Mouse (Mus musculus): ENCODE results near the gene Ctr9. TPM values are rescaled to one million over a fixed set of nuclear protein-coding genes. Genes with fewer than 3 reads are reported as not detected.

Gene Ctr9
- 16.2 and 16.7 TPM in 2 replicates for polyA plus RNA-seq (2012; rRNA removed)

- Histone ChIP-seq H3K27me3 (ENCODE audit: control insufficient read depth, insufficient read depth, low read length) (no peaks in the 10 kb centered on the region), H3K27ac (ENCODE audit: control insufficient read depth, insufficient read depth, low read length) (peak within 1 kb of the TSS; percentile 33; the same call in 1 of the 2 replicates), H3K36me3 (ENCODE audit: control insufficient read depth, insufficient read depth, low read length) (no peaks in the 10 kb centered on the region), H3K4me1 (replicated peaks; ENCODE audit: control insufficient read depth, insufficient read depth, low read length) (peaks cover 4% of the 10 kb centered on the region), H3K4me3 (ENCODE audit: control insufficient read depth, insufficient read depth, low read length) (peak within 1 kb of the TSS; percentile 93)
- 8% methylated on average over 45 of the region's 45 CpGs for WGBS
- TF ChIP-seq CTCF (IDR thresholded peaks at IDR 0.05; ENCODE audit: borderline replicate concordance, control insufficient read depth, extremely low read depth, insufficient read depth, low read length, poor library complexity) (peak; percentile 57; the same call in 1 of the 2 replicates), POLR2A (IDR thresholded peaks at IDR 0.05; ENCODE audit: control insufficient read depth, extremely low read depth, insufficient read depth, low read length, poor library complexity) (peak; percentile 76)
- DNase-seq = peak; percentile 92
Measured at GRCm38 (mm10) chr7:111028281-111029045, at the start of gene Ctr9. TSS of gene Ctr9 (plus strand) at chr7:111028951.

GRCm38 (mm10) chr7:110981036-110981435 lies 47.7 kb upstream of the Ctr9 start:
- H3K4me3 ChIP-seq (ENCODE audit: control insufficient read depth, insufficient read depth, low read length) = no peak overlapping the region
- 50% methylated on average over 8 of the region's 8 CpGs for whole genome bisulfite sequencing
- H3K27me3 ChIP-seq (ENCODE audit: control insufficient read depth, insufficient read depth, low read length) = no peaks in the 10 kb centered on the region
- H3K4me1 ChIP-seq (replicated peaks; ENCODE audit: control insufficient read depth, insufficient read depth, low read length) = peaks cover 18% of the 10 kb centered on the region
- DNase-seq = no peak
- H3K36me3 ChIP-seq (ENCODE audit: control insufficient read depth, insufficient read depth, low read length) = no peaks in the 10 kb centered on the region
- peak overlapping the region; percentile 17; the same call in 1 of the 2 replicates for H3K27ac ChIP-seq (ENCODE audit: control insufficient read depth, insufficient read depth, low read length)
- TF ChIP-seq POLR2A (IDR thresholded peaks at IDR 0.05; ENCODE audit: control insufficient read depth, extremely low read depth, insufficient read depth, low read length, poor library complexity) (no peak), CTCF (IDR thresholded peaks at IDR 0.05; ENCODE audit: borderline replicate concordance, control insufficient read depth, extremely low read depth, insufficient read depth, low read length, poor library complexity) (no peak)

GRCm38 (mm10) chr7:110982053-110982705 lies 46.6 kb upstream of the Ctr9 start, which contains the start of gene Mrvi1:
TSS of gene Mrvi1 (minus strand) at chr7:110982461.
- Histone ChIP-seq H3K36me3 (ENCODE audit: control insufficient read depth, insufficient read depth, low read length) (no peaks in the 10 kb centered on the region), H3K27me3 (ENCODE audit: control insufficient read depth, insufficient read depth, low read length) (no peaks in the 10 kb centered on the region), H3K27ac (ENCODE audit: control insufficient read depth, insufficient read depth, low read length) (no peak within 1 kb of the TSS), H3K4me3 (ENCODE audit: control insufficient read depth, insufficient read depth, low read length) (no peak within 1 kb of the TSS), H3K4me1 (replicated peaks; ENCODE audit: control insufficient read depth, insufficient read depth, low read length) (peaks cover 14% of the 10 kb centered on the region)
- no peak for DNase-seq
- 85% methylated on average over 7 of the region's 7 CpGs for whole genome bisulfite sequencing
- no peak for TF ChIP-seq POLR2A (IDR thresholded peaks at IDR 0.05; ENCODE audit: control insufficient read depth, extremely low read depth, insufficient read depth, low read length, poor library complexity)

GRCm38 (mm10) chr7:110982764-110983163 lies 46.0 kb upstream of the Ctr9 start:
- H3K4me1 ChIP-seq (replicated peaks; ENCODE audit: control insufficient read depth, insufficient read depth, low read length) = peaks cover 8% of the 10 kb centered on the region
- H3K27ac ChIP-seq (ENCODE audit: control insufficient read depth, insufficient read depth, low read length) = no peak overlapping the region
- H3K27me3 ChIP-seq (ENCODE audit: control insufficient read depth, insufficient read depth, low read length) = no peaks in the 10 kb centered on the region
- H3K36me3 ChIP-seq (ENCODE audit: control insufficient read depth, insufficient read depth, low read length) = no peaks in the 10 kb centered on the region
- peak; percentile 45 for DNase-seq
- no peak overlapping the region for H3K4me3 ChIP-seq (ENCODE audit: control insufficient read depth, insufficient read depth, low read length)
- TF ChIP-seq CTCF (IDR thresholded peaks at IDR 0.05; ENCODE audit: borderline replicate concordance, control insufficient read depth, extremely low read depth, insufficient read depth, low read length, poor library complexity) (0 out of 2 replicates have a peak, but pooled peaks have one; percentile 28), POLR2A (IDR thresholded peaks at IDR 0.05; ENCODE audit: control insufficient read depth, extremely low read depth, insufficient read depth, low read length, poor library complexity) (no peak)
- whole genome bisulfite sequencing = 71% methylated on average over 4 of the region's 4 CpGs

- no peak overlapping the region for H3K27ac ChIP-seq (ENCODE audit: control insufficient read depth, insufficient read depth, low read length)
- TF ChIP-seq POLR2A (IDR thresholded peaks at IDR 0.05; ENCODE audit: control insufficient read depth, extremely low read depth, insufficient read depth, low read length, poor library complexity) (no peak), CTCF (IDR thresholded peaks at IDR 0.05; ENCODE audit: borderline replicate concordance, control insufficient read depth, extremely low read depth, insufficient read depth, low read length, poor library complexity) (no peak)
- peaks cover 8% of the 10 kb centered on the region for H3K4me1 ChIP-seq (replicated peaks; ENCODE audit: control insufficient read depth, insufficient read depth, low read length)
Measured at GRCm38 (mm10) chr7:110983621-110984020, 45.1 kb upstream of the Ctr9 start.

GRCm38 (mm10) chr7:110985581-110986265 lies 43.0 kb upstream of the Ctr9 start:
- no peaks in the 10 kb centered on the region for H3K27me3 ChIP-seq (ENCODE audit: control insufficient read depth, insufficient read depth, low read length)
- no peak overlapping the region for H3K4me3 ChIP-seq (ENCODE audit: control insufficient read depth, insufficient read depth, low read length)
- 94% methylated on average over 7 of the region's 7 CpGs for whole genome bisulfite sequencing
- DNase-seq = no peak
- no peaks in the 10 kb centered on the region for H3K36me3 ChIP-seq (ENCODE audit: control insufficient read depth, insufficient read depth, low read length)
- H3K4me1 ChIP-seq (replicated peaks; ENCODE audit: control insufficient read depth, insufficient read depth, low read length) = peaks cover 8% of the 10 kb centered on the region
- no peak overlapping the region for H3K27ac ChIP-seq (ENCODE audit: control insufficient read depth, insufficient read depth, low read length)
- no peak for TF ChIP-seq POLR2A (IDR thresholded peaks at IDR 0.05; ENCODE audit: control insufficient read depth, extremely low read depth, insufficient read depth, low read length, poor library complexity)
- TF ChIP-seq CTCF (IDR thresholded peaks at IDR 0.05; ENCODE audit: borderline replicate concordance, control insufficient read depth, extremely low read depth, insufficient read depth, low read length, poor library complexity) = no peak

More at GRCm38 (mm10) chr7:110983621-110984020, 45.1 kb upstream of the Ctr9 start:
- no peak for DNase-seq
- 95% methylated on average over 5 of the region's 5 CpGs for WGBS
- Histone ChIP-seq H3K27me3 (ENCODE audit: control insufficient read depth, insufficient read depth, low read length) (no peaks in the 10 kb centered on the region), H3K4me3 (ENCODE audit: control insufficient read depth, insufficient read depth, low read length) (no peak overlapping the region), H3K36me3 (ENCODE audit: control insufficient read depth, insufficient read depth, low read length) (no peaks in the 10 kb centered on the region)

All from thymus, adult 2 months (tissue).